Mouse (Mus musculus): Measurements from ENCODE around the gene Urah.

The Urah gene

GRCm38 (mm10) chr7:140851916-140852315 lies 17.1 kb downstream of the Urah start:
- CTCF ChIA-PET: interaction anchor here in 1 of 4 experiments (0.6 kb wide), 1 partner anchor 11 kb away, joined by 5 read pairs; no protein-coding TSS in a partner anchor
- POLR2A ChIA-PET: interaction anchor here (0.6 to 3.1 kb wide), 10 partner anchors 10 to 639 kb away, joined by 3 to 15 read pairs (median 4); no protein-coding TSS in a partner anchor

GRCm38 (mm10) chr7:140853386-140853785 lies 18.6 kb downstream of the Urah start:
- POLR2A ChIA-PET: interaction anchor here in 3 of 4 experiments (0.5 to 3.1 kb wide), 13 partner anchors 8 to 539 kb away, joined by 3 to 15 read pairs (median 4); partner anchors contain the start of genes Psmd13 (in 1 of the 3), Rassf7 (in 1 of the 3), Scgb1c1 (in 1 of the 3) and Sirt3 (in 1 of the 3)
- CTCF ChIA-PET: interaction anchor here in 2 of 4 experiments (0.5 to 1.5 kb wide), 3 partner anchors 8 to 323 kb away, joined by 3 to 6 read pairs (median 4); partner anchors contain the start of gene Scgb1c1 (in 1 of the 2)

DNA sequence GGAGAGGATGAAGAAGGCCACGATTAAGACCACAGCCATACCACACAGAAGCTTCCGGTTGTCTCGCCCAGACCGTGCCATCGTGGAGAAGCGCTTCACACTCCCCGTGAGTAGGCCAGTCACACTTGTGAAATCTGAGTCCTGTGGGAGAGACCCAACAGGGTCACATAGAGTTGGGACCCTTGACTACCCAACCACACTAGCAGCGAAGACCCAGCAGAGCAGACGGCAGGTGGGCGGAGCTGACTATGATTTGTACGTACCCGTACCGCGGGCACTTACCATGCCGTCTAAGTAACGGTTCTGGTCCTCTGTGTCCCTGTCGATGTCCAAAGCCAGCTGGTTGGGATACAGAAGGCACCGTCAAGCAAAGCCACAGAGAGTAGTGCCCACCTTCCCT lies 19.7 kb downstream of the Urah start:
- POLR2A ChIA-PET: interaction anchor here in 3 of 4 experiments (0.8 to 3.1 kb wide), 10 partner anchors 10 to 361 kb away, joined by 3 to 9 read pairs (median 4); partner anchors contain the start of genes Psmd13 (in 1 of the 3), Rassf7 (in 1 of the 3), Scgb1c1 (in 1 of the 3) and Sirt3 (in 1 of the 3)
- CTCF ChIA-PET: interaction anchor here in 2 of 4 experiments (0.5 to 1.5 kb wide), 4 partner anchors 8 to 540 kb away, joined by 3 to 6 read pairs (median 3); partner anchors contain the start of gene Scgb1c1 (in 1 of the 2)

DNA sequence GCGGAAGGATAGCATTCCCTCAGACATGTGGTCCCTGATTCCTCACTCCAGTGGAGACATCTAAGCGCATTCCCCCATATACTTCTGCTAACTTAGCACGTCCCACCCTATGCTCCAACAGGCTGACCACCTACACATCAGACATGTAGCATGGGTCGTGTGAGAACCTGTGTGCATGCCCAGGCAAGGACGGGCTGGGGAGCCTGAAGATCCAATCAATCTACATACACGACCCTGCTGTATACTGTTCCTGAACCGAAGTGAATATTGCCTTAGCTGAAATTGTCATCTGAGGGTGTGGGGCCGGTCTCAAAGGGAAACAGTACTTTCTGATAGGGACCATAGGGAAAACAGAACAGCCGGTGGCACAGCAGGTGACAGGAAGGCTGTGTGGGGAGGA lies 20.4 kb downstream of the Urah start:
- ChIA-PET POLR2A (interaction anchor here in 3 of 4 experiments (1.0 to 5.9 kb wide), 19 partner anchors 8 to 740 kb away, joined by 3 to 33 read pairs (median 5); partner anchors contain the start of genes Odf3 (in 2 of the 3), Psmd13 (in 1 of the 3), Scgb1c1 (in 1 of the 3) and Sirt3 (in 1 of the 3)), CTCF (interaction anchor here in 1 of 4 experiments (0.5 to 2.1 kb wide), 4 partner anchors 9 to 540 kb away, joined by 3 to 9 read pairs (median 6); partner anchors contain the start of gene Scgb1c1)

- CTCF ChIA-PET: interaction anchor here in 3 of 4 experiments (0.5 to 2.1 kb wide), 5 partner anchors 11 to 320 kb away, joined by 3 to 9 read pairs (median 5); partner anchors contain the start of gene Scgb1c1 (in 1 of the 3)
- POLR2A ChIA-PET: interaction anchor here in 3 of 4 experiments (0.6 to 6.8 kb wide), 62 partner anchors 8 to 741 kb away, joined by 3 to 50 read pairs (median 4); partner anchors contain the start of genes Odf3 (in 3 of the 3), Psmd13 (in 3 of the 3), Sirt3 (in 3 of the 3) and Mtg1 (in 2 of the 3)
Measured at GRCm38 (mm10) chr7:140855860-140856784, 21.3 kb downstream of the Urah start, which contains the start of gene Gm45785. Gm45785 (minus strand) TSS chr7:140856331.

DNA sequence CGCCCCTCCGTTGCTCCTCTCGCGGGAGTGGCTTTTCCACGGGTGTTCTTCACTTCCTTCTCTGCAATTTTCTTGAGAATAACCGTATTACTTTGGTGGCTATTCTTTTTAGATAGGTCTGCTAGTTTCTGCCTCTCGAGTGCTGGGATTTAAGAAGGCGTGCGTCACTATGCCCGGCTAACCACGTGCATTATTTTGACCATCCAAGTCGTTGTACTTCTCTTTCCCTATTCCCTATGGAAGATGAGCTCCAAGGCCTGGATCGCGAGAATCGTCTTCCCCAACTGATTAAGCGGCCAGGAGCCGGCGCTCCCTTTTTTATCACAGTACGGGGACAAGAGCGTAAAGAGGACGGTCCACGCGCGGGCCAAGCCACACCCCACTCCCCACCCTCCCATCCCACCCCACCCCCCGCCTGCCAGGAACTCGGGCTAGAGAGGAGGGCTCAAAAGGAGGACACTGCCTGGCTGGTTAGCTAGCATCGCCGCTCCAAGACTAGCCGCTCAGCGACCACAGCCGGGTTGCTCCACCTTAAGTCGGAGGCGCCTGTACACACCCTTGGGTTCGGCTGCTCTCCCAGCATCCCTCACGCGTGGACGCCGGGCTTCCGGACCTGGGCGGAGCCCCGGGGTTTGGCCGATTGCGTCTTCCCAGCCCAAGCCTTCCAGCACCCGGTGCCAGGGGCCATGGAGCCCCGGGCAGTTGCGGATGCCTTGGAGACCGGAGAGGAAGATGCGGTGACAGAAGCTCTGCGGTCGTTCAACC lies 22.1 kb downstream of the Urah start, which contains the start of gene Ric8a:
Ric8a (plus strand) TSS at position 173 of the 765 bp plus-strand sequence.
- POLR2A ChIA-PET: interaction anchor here in 3 of 4 experiments (0.5 to 6.8 kb wide), 62 partner anchors 8 to 755 kb away, joined by 3 to 50 read pairs (median 4); partner anchors contain the start of genes Odf3 (in 3 of the 3), Psmd13 (in 3 of the 3), Sirt3 (in 3 of the 3) and Mtg1 (in 2 of the 3)
- CTCF ChIA-PET: interaction anchor here in 3 of 4 experiments (0.6 to 2.1 kb wide), 8 partner anchors 12 to 319 kb away, joined by 3 to 9 read pairs (median 4); partner anchors contain the start of gene Scgb1c1 (in 1 of the 3)

DNA sequence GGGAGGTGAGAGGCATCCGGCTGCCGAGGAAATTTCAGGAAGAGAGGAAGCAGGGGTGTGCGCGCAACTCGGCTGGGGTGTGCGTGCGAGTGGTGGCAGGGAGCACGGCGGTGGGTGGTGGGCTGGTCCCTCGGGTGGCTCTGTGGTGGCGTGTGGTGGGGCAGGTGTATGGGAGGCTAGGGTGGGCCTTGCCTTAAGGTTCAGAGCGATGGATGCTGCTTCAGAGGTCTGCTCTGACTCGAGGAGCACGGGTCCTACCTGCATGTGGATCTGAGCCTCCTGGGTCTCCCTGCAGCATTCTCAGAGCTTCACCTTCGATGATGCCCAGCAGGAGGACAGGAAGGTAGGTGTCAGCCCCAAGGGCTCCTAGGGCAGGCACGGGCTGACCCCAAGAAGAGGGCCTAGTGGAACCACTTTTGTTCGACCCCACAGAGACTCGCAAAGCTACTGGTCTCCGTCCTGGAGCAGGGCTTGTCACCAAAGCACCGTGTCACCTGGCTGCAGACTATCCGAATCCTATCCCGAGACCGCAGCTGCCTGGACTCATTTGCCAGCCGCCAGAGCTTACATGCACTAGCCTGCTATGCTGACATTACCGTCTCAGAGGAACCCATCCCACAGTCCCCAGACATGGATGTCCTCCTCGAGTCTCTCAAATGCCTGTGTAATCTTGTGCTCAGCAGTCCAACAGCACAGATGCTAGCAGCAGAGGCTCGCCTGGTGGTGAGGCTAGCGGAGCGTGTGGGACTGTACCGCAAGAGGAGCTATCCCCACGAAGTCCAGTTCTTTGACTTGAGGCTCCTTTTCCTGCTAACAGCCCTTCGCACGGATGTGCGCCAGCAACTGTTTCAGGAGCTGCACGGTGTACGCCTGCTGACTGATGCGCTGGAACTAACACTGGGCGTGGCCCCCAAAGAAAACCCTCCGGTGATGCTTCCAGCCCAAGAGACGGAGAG lies 23.0 kb downstream of the Urah start, which contains the start of gene Bet1l:
Bet1l (minus strand) TSS at position 28 of the 956 bp plus-strand sequence.
- CTCF ChIA-PET: interaction anchor here in 3 of 4 experiments (0.6 to 1.5 kb wide), 9 partner anchors 13 to 318 kb away, joined by 3 to 6 read pairs (median 3); partner anchors contain the start of gene Scgb1c1 (in 1 of the 3)
- POLR2A ChIA-PET: interaction anchor here in 3 of 4 experiments (0.6 to 6.8 kb wide), 34 partner anchors 10 to 756 kb away, joined by 3 to 50 read pairs (median 5); partner anchors contain the start of genes Psmd13 (in 3 of the 3), Sirt3 (in 3 of the 3), Odf3 (in 2 of the 3) and Fuom (in 1 of the 3)

GRCm38 (mm10) chr7:140858746-140859145 lies 23.9 kb downstream of the Urah start:
- ChIA-PET POLR2A (interaction anchor here in 3 of 4 experiments (0.8 to 6.8 kb wide), 21 partner anchors 9 to 757 kb away, joined by 3 to 50 read pairs (median 6); partner anchors contain the start of genes Psmd13 (in 3 of the 3), Sirt3 (in 3 of the 3), Odf3 (in 2 of the 3) and Fuom (in 1 of the 3)), CTCF (interaction anchor here in 1 of 4 experiments (0.9 to 1.3 kb wide), 2 partner anchors 14 to 45 kb away, joined by 3 to 6 read pairs; partner anchors contain the start of gene Scgb1c1)

DNA sequence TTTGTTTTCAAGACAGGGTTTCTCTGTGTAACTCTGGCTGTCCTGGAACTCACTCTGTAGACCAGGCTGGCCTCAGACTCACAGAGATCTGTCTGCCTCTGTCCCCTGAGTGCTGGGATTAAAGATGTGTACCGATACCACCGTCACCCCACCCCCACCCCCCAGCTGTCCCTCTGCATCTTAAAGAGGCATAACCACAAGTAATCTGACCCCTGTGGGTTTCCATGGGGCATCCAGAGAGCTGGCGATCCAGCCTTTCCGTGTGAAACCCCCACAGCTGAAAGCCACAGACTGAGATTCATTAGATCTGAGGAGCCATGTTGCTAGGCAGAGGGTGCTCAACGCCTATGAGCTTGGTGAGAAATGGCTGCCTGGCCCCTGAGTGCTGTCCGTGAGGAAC lies 25.2 kb downstream of the Urah start:
- CTCF ChIA-PET: interaction anchor here in 2 of 4 experiments (0.5 to 0.6 kb wide), 3 partner anchors 172 to 486 kb away, joined by 3 to 5 read pairs (median 3); no protein-coding TSS in a partner anchor

DNA sequence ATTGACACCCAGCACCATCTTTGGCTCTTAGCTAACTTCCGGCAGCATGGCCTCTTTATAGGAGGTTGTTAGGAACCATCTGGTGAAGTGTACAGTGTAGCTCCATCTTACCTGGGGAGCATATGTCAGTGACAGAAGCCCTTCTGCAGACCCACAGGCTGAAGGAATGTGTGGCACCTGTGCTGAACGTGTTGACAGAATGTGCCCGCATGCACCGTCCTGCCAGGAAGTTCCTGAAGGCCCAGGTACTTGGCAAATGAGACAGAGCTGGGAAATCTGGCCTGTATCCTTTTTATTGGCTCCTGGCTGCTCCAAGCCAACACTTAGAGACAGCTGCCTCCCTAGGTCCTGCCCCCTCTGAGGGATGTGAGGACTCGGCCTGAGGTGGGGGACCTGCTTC lies 25.9 kb downstream of the Urah start:
- CTCF ChIA-PET: interaction anchor here in 1 of 4 experiments (0.6 kb wide), 1 partner anchor 289 kb away, joined by 4 read pairs; no protein-coding TSS in a partner anchor
- POLR2A ChIA-PET: interaction anchor here in 3 of 4 experiments (0.5 to 6.8 kb wide), 11 partner anchors 10 to 780 kb away, joined by 3 to 50 read pairs (median 6); partner anchors contain the start of gene Psmd13 (in 1 of the 3)

More for the DNA sequence above, 25.2 kb downstream of the Urah start:
- POLR2A ChIA-PET: interaction anchor here in 3 of 4 experiments (0.5 to 6.8 kb wide), 11 partner anchors 11 to 779 kb away, joined by 3 to 50 read pairs (median 6); partner anchors contain the start of gene Psmd13 (in 1 of the 3)

DNA sequence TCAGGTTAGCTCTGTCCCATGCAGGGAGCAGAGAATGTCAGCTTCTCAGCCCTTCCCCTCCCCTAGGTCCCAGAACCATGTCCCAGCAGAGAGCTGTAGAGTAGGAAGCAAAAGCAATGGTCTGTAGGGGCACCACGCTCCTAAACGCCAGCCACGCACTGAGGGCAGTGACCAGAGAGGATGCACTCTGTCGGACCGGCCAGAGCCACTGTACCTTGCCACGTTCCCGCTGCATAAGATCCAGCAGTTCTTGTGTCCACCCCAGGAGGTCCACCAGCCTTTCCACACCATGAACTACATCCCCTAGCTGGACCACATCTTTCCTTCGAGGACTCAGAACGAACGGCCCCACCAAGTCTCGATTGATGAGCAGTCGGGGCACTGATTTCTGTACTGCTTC lies 29.9 kb downstream of the Urah start:
- ChIA-PET CTCF (interaction anchor here in 1 of 4 experiments (1.1 kb wide), 1 partner anchor 10 kb away, joined by 3 read pairs; no protein-coding TSS in a partner anchor), POLR2A (interaction anchor here in 3 of 4 experiments (0.7 to 2.0 kb wide), 12 partner anchors 8 to 36 kb away, joined by 3 to 13 read pairs (median 4); partner anchors contain the start of genes Gm45785 (in 2 of the 3), Odf3 (in 2 of the 3), Ric8a (in 2 of the 3) and Cox8b (in 1 of the 3))

DNA sequence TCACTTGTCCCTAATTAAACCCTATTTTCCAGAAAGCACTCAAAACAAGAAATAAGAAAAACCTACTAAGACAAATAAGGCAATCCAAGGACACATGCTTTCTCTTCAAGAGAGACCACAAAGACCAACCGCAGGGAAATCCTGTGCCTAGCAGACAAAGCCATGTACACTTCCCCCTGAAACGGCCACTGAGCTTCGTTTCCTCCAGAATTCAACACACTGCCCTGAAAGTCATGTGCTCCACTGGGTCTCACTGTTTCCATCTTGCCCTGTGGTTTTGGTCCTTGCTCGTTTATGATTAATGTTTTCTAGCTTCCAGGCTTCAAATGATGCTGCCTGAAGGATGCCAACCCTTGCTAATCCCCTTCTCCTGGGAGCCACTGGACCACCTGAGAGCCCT lies 39.4 kb downstream of the Urah start:
- POLR2A ChIA-PET: interaction anchor here in 1 of 4 experiments (0.7 to 2.0 kb wide), 3 partner anchors 9 to 319 kb away, joined by 3 to 7 read pairs (median 4); partner anchors contain the start of genes Hras and Lrrc56
- CTCF ChIA-PET: interaction anchor here in 1 of 4 experiments (1.2 kb wide), 1 partner anchor 9 kb away, joined by 3 read pairs; no protein-coding TSS in a partner anchor

GRCm38 (mm10) chr7:140877364-140877763 lies 42.5 kb downstream of the Urah start:
- POLR2A ChIA-PET: interaction anchor here in 3 of 4 experiments (0.6 to 3.2 kb wide), 8 partner anchors 12 to 752 kb away, joined by 3 to 11 read pairs (median 3); partner anchors contain the start of genes Cox8b (in 1 of the 3), Gm45785 (in 1 of the 3) and Ric8a (in 1 of the 3)
- CTCF ChIA-PET: interaction anchor here in 1 of 4 experiments (0.7 to 1.3 kb wide), 2 partner anchors 31 to 72 kb away, joined by 3 to 4 read pairs; no protein-coding TSS in a partner anchor

GRCm38 (mm10) chr7:140879355-140879754 lies 44.5 kb downstream of the Urah start:
- ChIA-PET CTCF (no interaction called here), POLR2A (interaction anchor here in 1 of 4 experiments (2.0 kb wide), 1 partner anchor 10 kb away, joined by 6 read pairs; no protein-coding TSS in a partner anchor)

Measured in embryonic stem cell, embryonic (primary cell).